Mouse (Mus musculus) lung, adult 2 months (tissue): Measurements from ENCODE around the gene Slc35a1.

ENCODE experiments used
- CTCF ChIP-seq: fragments of 200-500 bp; IDR thresholded peaks from 2 replicates; pipeline ENCODE4 v1.5.1; 2011; ENCODE audit warnings: mild to moderate bottlenecking, low read length, control low read depth; ENCODE audit not compliant: insufficient read depth
- POLR2A ChIP-seq: fragments of 200-500 bp; IDR thresholded peaks from 2 replicates; pipeline ENCODE4 v1.6.1; 2011; ENCODE audit warnings: low read depth, mild to moderate bottlenecking, control low read depth, low read length, borderline replicate concordance; ENCODE audit errors: extremely low read depth

- no peak for TF ChIP-seq POLR2A
- TF ChIP-seq CTCF, result no peak
Observed at GRCm38 (mm10) chr4:34708127-34708526, 20.9 kb upstream of the Slc35a1 start.
